Mouse (Mus musculus) gastrocnemius, postnatal 36 days (tissue): ENCODE data around the gene BC004004. TPM values are rescaled to one million over a fixed set of nuclear protein-coding genes. Genes with fewer than 3 reads are reported as not detected.
"Not testable (repeated sequence)": the region's sequence is repeated elsewhere in the genome, so short reads cannot be mapped to it uniquely, and the experiment has no call there.

Experiments used
- DNase-seq, 2 experiments: peaks; one replicate each; pipeline ENCODE4 v3.0.0; 2022
- intact Hi-C: fragments of 180-260 bp; cut with DNase I; formaldehyde crosslinking; loops from one replicate; pipeline ENCODE4 v1.15.1; 2025
- total RNA-seq, 2 experiments: library from RNA; stranded (reverse); gene quantifications; 2 replicates each; pipeline ENCODE4 v1.2.3; 2021

BC004004 gene
- total RNA-seq, 2 experiments from 2014 or later = 104 to 106 TPM

- DNase-seq, intact Hi-C loops: not testable (repeated sequence)
These were observed 48.8 kb downstream of the BC004004 start, which contains the start of gene Pi16 for GRCm38 (mm10) chr17:29317380-29317779. Gene Pi16 (plus strand): TSS chr17:29317680.

- peak in 1 of 2 experiments; percentile 23 for DNase-seq
These were observed 50.2 kb downstream of the BC004004 start for GRCm38 (mm10) chr17:29318731-29319250.

GRCm38 (mm10) chr17:29319476-29319875, 50.9 kb downstream of the BC004004 start:
- intact Hi-C loops = no loop called here
- DNase-seq = peak in 1 of 2 experiments; percentile 14

More at GRCm38 (mm10) chr17:29318731-29319250, 50.2 kb downstream of the BC004004 start:
- intact Hi-C loops = no loop called here

GRCm38 (mm10) chr17:29319881-29320639, 51.5 kb downstream of the BC004004 start:
- DNase-seq = no peak
- intact Hi-C loops = loop anchor here (5.0 kb wide), 1 partner anchor 43 kb away; no protein-coding TSS in a partner anchor

GRCm38 (mm10) chr17:29321765-29322602, 53.4 kb downstream of the BC004004 start:
- intact Hi-C loops = loop anchor here (5.0 kb wide), 1 partner anchor 45 kb away; no protein-coding TSS in a partner anchor
- DNase-seq = peak; percentile 5 to 11

GRCm38 (mm10) chr17:29322603-29322962, 54.0 kb downstream of the BC004004 start:
- intact Hi-C loops = loop anchor here (5.0 kb wide), 1 partner anchor 45 kb away; no protein-coding TSS in a partner anchor
- peak; percentile 3 to 12 for DNase-seq

- intact Hi-C loops = loop anchor here (5.0 kb wide), 1 partner anchor 46 kb away; no protein-coding TSS in a partner anchor
These were observed 55.0 kb downstream of the BC004004 start for GRCm38 (mm10) chr17:29323625-29324024.

GRCm38 (mm10) chr17:29325831-29326230, 57.2 kb downstream of the BC004004 start:
- intact Hi-C loops = loop anchor here (5.0 kb wide), 1 partner anchor 59 kb away; the partner anchor contains the start of gene BC004004
- peak in 1 of 2 experiments; percentile 10 for DNase-seq

More at GRCm38 (mm10) chr17:29323625-29324024, 55.0 kb downstream of the BC004004 start:
- no peak for DNase-seq

GRCm38 (mm10) chr17:29326531-29327529, 58.2 kb downstream of the BC004004 start:
- intact Hi-C loops = loop anchor here (5.0 kb wide), 1 partner anchor 60 kb away; the partner anchor contains the start of gene BC004004
- peak in 1 of 2 experiments; percentile 26 for DNase-seq

- intact Hi-C loops = loop anchor here (5.0 kb wide), 1 partner anchor 60 kb away; the partner anchor contains the start of gene BC004004
- peak in 1 of 2 experiments; percentile 13 for DNase-seq
These were observed 59.1 kb downstream of the BC004004 start for GRCm38 (mm10) chr17:29327691-29328090.

GRCm38 (mm10) chr17:29330221-29330620, 61.6 kb downstream of the BC004004 start:
- peak in 1 of 2 experiments; percentile 14 for DNase-seq

GRCm38 (mm10) chr17:29330671-29331410, 62.3 kb downstream of the BC004004 start:
- peak in 1 of 2 experiments; percentile 29 for DNase-seq
- intact Hi-C loops = no loop called here

More at GRCm38 (mm10) chr17:29330221-29330620, 61.6 kb downstream of the BC004004 start:
- intact Hi-C loops = no loop called here

- peak in 1 of 2 experiments; percentile 12 for DNase-seq
- intact Hi-C loops = no loop called here
These were observed 63.6 kb downstream of the BC004004 start for GRCm38 (mm10) chr17:29332186-29332685.

GRCm38 (mm10) chr17:29336266-29336990, 67.8 kb downstream of the BC004004 start:
- intact Hi-C loops = no loop called here
- DNase-seq = no peak

- peak in 1 of 2 experiments; percentile 23 for DNase-seq
- intact Hi-C loops = no loop called here
These were observed 69.6 kb downstream of the BC004004 start for GRCm38 (mm10) chr17:29337979-29338823.

GRCm38 (mm10) chr17:29339170-29339768, 70.7 kb downstream of the BC004004 start:
- DNase-seq = peak in 1 of 2 experiments; percentile 22
- intact Hi-C loops = no loop called here
